Mouse (Mus musculus) lung, postnatal 14 days (tissue): ENCODE data around the gene Khnyn.

Experiments
- DNase-seq: peaks from one replicate; pipeline ENCODE4 v3.0.0; 2021

Gene Khnyn

DNA sequence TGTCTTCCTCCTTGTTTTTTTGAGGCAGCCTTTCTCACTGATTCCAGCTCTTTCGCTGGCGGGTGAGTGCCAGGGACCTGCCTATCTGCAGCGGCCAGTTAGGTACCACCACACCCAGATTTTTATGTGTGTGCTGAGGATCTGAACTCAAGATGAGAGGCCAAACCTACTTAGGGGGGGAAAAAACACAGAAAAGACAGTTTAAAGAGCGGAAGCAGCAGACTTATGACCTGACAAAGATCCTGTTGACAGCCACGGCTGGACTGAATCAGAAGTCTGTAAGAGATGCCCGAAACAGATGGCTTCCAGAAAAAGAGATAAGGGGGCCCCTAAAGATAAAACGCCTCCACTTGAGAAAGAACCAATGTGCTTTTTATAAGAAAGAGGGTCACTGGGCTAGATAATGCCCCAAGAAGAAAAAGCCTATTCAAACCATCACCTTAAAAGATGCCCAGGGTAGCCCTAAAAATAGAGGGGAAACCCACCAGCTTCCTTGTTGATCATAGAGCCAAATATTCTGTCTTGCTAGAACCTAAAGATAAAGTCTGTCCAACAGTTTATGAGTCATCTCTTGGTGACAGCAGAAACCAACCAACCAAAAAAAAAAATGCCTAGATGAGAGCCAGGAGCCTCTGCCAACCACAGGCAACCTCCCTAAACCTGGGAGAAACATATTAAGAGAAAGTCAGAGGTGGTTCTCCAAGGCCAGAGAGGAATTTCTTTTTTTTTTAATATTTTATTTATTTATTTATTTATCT lies 37.9 kb downstream of the Khnyn start:
- DNase-seq = no peak

DNA sequence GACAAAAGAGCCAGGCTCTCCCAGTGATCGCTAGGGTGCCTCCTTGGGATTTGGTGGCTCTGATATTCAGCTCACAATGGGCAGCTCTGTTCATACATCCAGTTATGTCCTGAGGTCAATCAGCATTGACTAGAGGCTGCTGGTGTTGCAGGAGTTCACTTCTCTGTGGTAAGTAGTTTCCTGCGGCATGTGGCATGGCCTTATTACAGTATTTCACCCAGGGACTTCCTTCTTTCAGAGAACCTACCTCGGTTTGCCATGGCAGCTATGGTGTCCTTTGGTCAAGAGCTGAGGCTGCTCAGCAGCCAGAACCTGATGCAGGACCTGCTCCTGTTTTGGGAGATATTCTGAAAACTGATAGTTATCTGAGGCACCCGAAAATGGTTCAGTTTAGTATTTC lies 42.1 kb downstream of the Khnyn start:
- no peak for DNase-seq

GRCm38 (mm10) chr14:55929263-55929997 lies 44.7 kb downstream of the Khnyn start:
- DNase-seq = no peak

- DNase-seq = peak; percentile 76
These were observed 48.8 kb downstream of the Khnyn start for GRCm38 (mm10) chr14:55933586-55933985.

- DNase-seq = no peak
These were observed 55.5 kb downstream of the Khnyn start for GRCm38 (mm10) chr14:55940070-55940800.

GRCm38 (mm10) chr14:55943601-55944000 lies 58.9 kb downstream of the Khnyn start:
- DNase-seq = no peak

GRCm38 (mm10) chr14:55944575-55944974 lies 59.8 kb downstream of the Khnyn start, which contains the start of gene Cma1:
Gene Cma1 (minus strand): TSS chr14:55944675.
- no peak for DNase-seq

DNA sequence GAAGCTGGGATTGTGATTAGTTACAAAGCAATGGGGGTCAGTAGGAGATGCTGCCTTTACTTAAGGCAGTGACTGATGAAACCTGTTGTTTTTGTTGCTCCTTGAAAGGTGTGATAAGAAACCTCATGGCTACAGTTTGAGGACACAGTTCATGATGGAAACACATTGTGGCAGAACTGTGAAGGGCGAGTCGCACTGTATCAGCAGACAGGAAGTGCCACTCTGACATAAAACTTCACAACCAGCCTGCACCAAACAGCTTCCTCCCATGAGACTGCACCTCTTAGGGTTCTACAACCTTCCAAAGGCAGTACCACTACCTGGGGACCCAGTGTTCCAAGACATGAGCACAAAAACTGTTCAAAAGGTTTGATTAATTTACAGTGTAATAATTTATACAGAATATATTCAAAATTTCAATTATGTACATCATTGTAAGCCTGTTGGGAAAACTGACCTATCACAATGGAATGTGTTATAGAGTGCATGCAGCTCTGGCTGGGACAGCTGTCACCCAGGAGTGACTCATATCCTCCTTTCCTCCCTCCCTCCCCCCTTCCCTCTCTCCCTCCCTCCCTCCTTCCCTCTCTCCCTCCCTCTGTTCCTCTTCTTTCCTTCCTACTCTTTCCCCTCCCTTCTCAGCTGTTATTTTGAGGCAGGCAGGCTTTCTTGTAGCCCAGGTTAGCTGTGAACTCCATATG lies 61.7 kb downstream of the Khnyn start:
- no peak for DNase-seq
